Mouse (Mus musculus): ENCODE results near the gene Map2k3. TPM values are rescaled to one million over a fixed set of nuclear protein-coding genes. Genes with fewer than 3 reads are reported as not detected.
"Not testable (repeated sequence)": the region's sequence is repeated elsewhere in the genome, so short reads cannot be mapped to it uniquely, and the experiment has no call there.

The Map2k3 gene
- total RNA-seq (2021) (10 to 100 TPM; 71.1 to 79.3 TPM), polyA plus RNA-seq (2012; rRNA removed) (56.5 and 56.7 TPM in 2 replicates)
- long read RNA-seq, transcript Map2k3-201 (12 exons, 2,198 nt): major isoform, 129 of 140 reads
- long read RNA-seq, partial matches to known transcripts: 5 of 140 reads
- long read RNA-seq, other reads (novel, unspliced or antisense): 6 of 140 reads

- under 1% methylated on average over 58 of the region's 59 CpGs for WGBS
Observed at GRCm38 (mm10) chr11:60931869-60932481, at the start of gene Map2k3. Gene Map2k3, plus strand, starts transcription at chr11:60932033.

GRCm38 (mm10) chr11:60882386-60882785 is 49.4 kb upstream of the Map2k3 start:
- intact Hi-C loops (cut with DNase I): no loop called here
- WGBS: 79% methylated on average over 3 of the region's 3 CpGs
- no peak for DNase-seq
- Histone ChIP-seq H3K36me3 (ENCODE audit: control insufficient read depth, insufficient read depth, low read length) (no peaks in the 10 kb centered on the region), H3K4me1 (ENCODE audit: control insufficient read depth, insufficient read depth, low read length) (peaks cover 6% of the 10 kb centered on the region), H3K27me3 (ENCODE audit: control insufficient read depth, insufficient read depth, low read length) (no peaks in the 10 kb centered on the region), H3K27ac (no peak overlapping the region), H3K9ac (ENCODE audit: low read depth, low read length) (no peak overlapping the region), H3K79me2 (replicated peaks; ENCODE audit: control insufficient read depth, insufficient read depth, low read length) (no peaks in the 10 kb centered on the region; the same call in 1 of the 2 replicates), H3K4me3 (no peak overlapping the region)
- TF ChIP-seq EP300 (IDR thresholded peaks at IDR 0.05; ENCODE audit: insufficient read depth, low read depth, low read length) (no peak), CTCF (IDR thresholded peaks at IDR 0.05) (no peak), POLR2A (IDR thresholded peaks at IDR 0.05; ENCODE audit: insufficient read depth, low read depth, low read length) (no peak)

More at GRCm38 (mm10) chr11:60931869-60932481, at the start of gene Map2k3:
- DNase-seq: peak; percentile 96 to 98
- Histone ChIP-seq H3K4me3 (peak within 1 kb of the TSS; percentile 86), H3K79me2 (replicated peaks; ENCODE audit: control insufficient read depth, insufficient read depth, low read length) (peaks cover 8% of the 10 kb centered on the region), H3K36me3 (ENCODE audit: control insufficient read depth, insufficient read depth, low read length) (peaks cover 3% of the 10 kb centered on the region; the same call in 1 of the 2 replicates), H3K27me3 (ENCODE audit: control insufficient read depth, insufficient read depth, low read length) (no peaks in the 10 kb centered on the region), H3K27ac (peak within 1 kb of the TSS; percentile 94), H3K4me1 (ENCODE audit: control insufficient read depth, insufficient read depth, low read length) (peaks cover 31% of the 10 kb centered on the region), H3K9ac (ENCODE audit: low read depth, low read length) (peak within 1 kb of the TSS; percentile 97)
- intact Hi-C loops (cut with DNase I): loop anchor here (2.0 to 10.0 kb wide), 3 partner anchors 17 to 475 kb away; partner anchors contain the start of genes Natd1 and Usp22
- peak; percentile 88 for TF ChIP-seq POLR2A (IDR thresholded peaks at IDR 0.05; ENCODE audit: insufficient read depth, low read depth, low read length)
- TF ChIP-seq CTCF (IDR thresholded peaks at IDR 0.05): peak; percentile 31
- TF ChIP-seq EP300 (IDR thresholded peaks at IDR 0.05; ENCODE audit: insufficient read depth, low read depth, low read length): no peak

GRCm38 (mm10) chr11:60886986-60887385 is 44.8 kb upstream of the Map2k3 start:
- intact Hi-C loops (cut with DNase I); H3K27ac ChIP-seq: not testable (repeated sequence)
- WGBS: 93% methylated on average over 3 of the region's 3 CpGs

DNA sequence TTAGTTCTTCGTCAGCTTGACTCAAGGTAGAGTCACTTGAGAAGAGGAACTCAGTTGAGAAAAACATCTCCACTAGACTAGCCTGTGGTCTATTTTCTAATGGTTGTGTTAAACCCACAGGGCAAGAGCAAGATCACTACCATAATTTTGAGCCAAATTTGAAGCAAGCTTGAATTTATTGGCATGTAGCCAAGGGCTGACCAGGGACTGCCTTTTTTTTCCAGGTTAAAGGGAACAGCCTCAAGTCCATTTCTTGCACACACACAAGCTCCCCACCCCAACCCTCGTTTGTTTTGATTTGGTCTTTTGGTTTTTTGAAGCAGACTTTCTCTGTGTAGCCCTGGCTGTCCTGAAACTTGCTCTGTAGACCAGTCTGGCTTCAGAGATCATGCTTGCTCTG is 42.0 kb upstream of the Map2k3 start:
- DNase-seq: no peak
- 61% methylated on average over 2 of the region's 2 CpGs for WGBS
- no peak for TF ChIP-seq POLR2A (IDR thresholded peaks at IDR 0.05; ENCODE audit: insufficient read depth, low read depth, low read length)
- TF ChIP-seq CTCF (IDR thresholded peaks at IDR 0.05): no peak
- no peaks in the 10 kb centered on the region for H3K79me2 ChIP-seq (replicated peaks; ENCODE audit: control insufficient read depth, insufficient read depth, low read length)
- H3K27ac ChIP-seq: no peak overlapping the region
- no peak overlapping the region for H3K9ac ChIP-seq (ENCODE audit: low read depth, low read length)
- H3K4me3 ChIP-seq: no peak overlapping the region
- H3K36me3 ChIP-seq (ENCODE audit: control insufficient read depth, insufficient read depth, low read length): no peaks in the 10 kb centered on the region
- intact Hi-C loops (cut with DNase I): no loop called here
- no peaks in the 10 kb centered on the region for H3K27me3 ChIP-seq (ENCODE audit: control insufficient read depth, insufficient read depth, low read length)
- H3K4me1 ChIP-seq (ENCODE audit: control insufficient read depth, insufficient read depth, low read length): no peaks in the 10 kb centered on the region

More at GRCm38 (mm10) chr11:60886986-60887385, 44.8 kb upstream of the Map2k3 start:
- H3K4me1 ChIP-seq (ENCODE audit: control insufficient read depth, insufficient read depth, low read length); H3K4me3 ChIP-seq; H3K27me3 ChIP-seq (ENCODE audit: control insufficient read depth, insufficient read depth, low read length); DNase-seq; H3K79me2 ChIP-seq (replicated peaks; ENCODE audit: control insufficient read depth, insufficient read depth, low read length); H3K36me3 ChIP-seq (ENCODE audit: control insufficient read depth, insufficient read depth, low read length); H3K9ac ChIP-seq (ENCODE audit: low read depth, low read length): not testable (repeated sequence)

GRCm38 (mm10) chr11:60890286-60890685 is 41.5 kb upstream of the Map2k3 start:
- H3K27ac ChIP-seq: no peak overlapping the region
- H3K4me3 ChIP-seq: no peak overlapping the region
- no peaks in the 10 kb centered on the region for H3K79me2 ChIP-seq (replicated peaks; ENCODE audit: control insufficient read depth, insufficient read depth, low read length)
- intact Hi-C loops (cut with DNase I): no loop called here
- TF ChIP-seq CTCF (IDR thresholded peaks at IDR 0.05) (no peak), EP300 (IDR thresholded peaks at IDR 0.05; ENCODE audit: insufficient read depth, low read depth, low read length) (no peak), POLR2A (IDR thresholded peaks at IDR 0.05; ENCODE audit: insufficient read depth, low read depth, low read length) (no peak)
- 69% methylated on average over 6 of the region's 6 CpGs for WGBS
- H3K27me3 ChIP-seq (ENCODE audit: control insufficient read depth, insufficient read depth, low read length): no peaks in the 10 kb centered on the region
- no peaks in the 10 kb centered on the region for H3K4me1 ChIP-seq (ENCODE audit: control insufficient read depth, insufficient read depth, low read length)
- H3K9ac ChIP-seq (ENCODE audit: low read depth, low read length): no peak overlapping the region
- DNase-seq: no peak
- H3K36me3 ChIP-seq (ENCODE audit: control insufficient read depth, insufficient read depth, low read length): no peaks in the 10 kb centered on the region

GRCm38 (mm10) chr11:60890744-60891143 is 41.1 kb upstream of the Map2k3 start:
- 62% methylated on average over 3 of the region's 3 CpGs for WGBS
- H3K27me3 ChIP-seq (ENCODE audit: control insufficient read depth, insufficient read depth, low read length): no peaks in the 10 kb centered on the region
- no peak for TF ChIP-seq CTCF (IDR thresholded peaks at IDR 0.05)
- no peak for TF ChIP-seq EP300 (IDR thresholded peaks at IDR 0.05; ENCODE audit: insufficient read depth, low read depth, low read length)
- no peaks in the 10 kb centered on the region for H3K36me3 ChIP-seq (ENCODE audit: control insufficient read depth, insufficient read depth, low read length)
- H3K79me2 ChIP-seq (replicated peaks; ENCODE audit: control insufficient read depth, insufficient read depth, low read length): no peaks in the 10 kb centered on the region
- H3K4me3 ChIP-seq: no peak overlapping the region
- DNase-seq: no peak
- intact Hi-C loops (cut with DNase I): no loop called here
- no peak overlapping the region for H3K27ac ChIP-seq
- H3K9ac ChIP-seq (ENCODE audit: low read depth, low read length): no peak overlapping the region
- no peaks in the 10 kb centered on the region for H3K4me1 ChIP-seq (ENCODE audit: control insufficient read depth, insufficient read depth, low read length)
